Mouse (Mus musculus): ENCODE measurements at regions not wholly inside any gene's neighbourhood (a gene's known extent, or its start where the extent isn't known, plus 50 kb on each side); places are given as distances from the start of the nearest gene placed in this dataset.

DNA sequence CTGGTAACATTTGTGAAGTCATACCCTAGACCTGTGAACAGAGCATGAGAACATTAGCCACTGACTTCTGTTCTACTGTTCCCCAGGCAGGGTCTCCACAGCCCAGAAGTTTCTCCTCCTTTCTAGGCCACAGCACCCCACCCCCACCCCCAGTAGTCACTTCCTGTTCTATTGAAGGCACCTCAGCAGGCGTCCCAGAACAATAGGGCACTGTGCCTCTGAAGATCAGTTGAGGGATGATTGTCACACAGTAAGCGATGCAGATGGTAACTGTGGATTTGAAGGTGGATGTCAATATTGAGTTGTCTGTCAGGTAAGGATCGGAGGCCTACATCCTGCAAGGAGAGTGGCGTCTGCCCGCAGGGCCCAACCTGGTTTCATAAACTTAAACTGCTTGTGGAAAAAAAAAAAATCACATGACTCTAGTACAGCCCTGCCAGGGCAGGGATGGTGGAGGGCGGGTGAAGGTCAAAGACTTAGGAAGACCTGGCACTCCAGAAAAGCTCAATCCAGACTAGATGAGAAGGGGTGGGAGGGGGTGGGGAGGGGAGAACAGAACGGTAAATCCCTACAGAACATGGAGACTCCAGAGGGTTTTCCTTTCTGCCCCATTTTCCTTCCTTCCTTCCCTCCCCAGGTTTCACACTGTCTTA is 103.1 kb upstream of the Rybp start:
- DNase-seq (ENCODE audit: low spot score in 2 of 2): no peak

DNA sequence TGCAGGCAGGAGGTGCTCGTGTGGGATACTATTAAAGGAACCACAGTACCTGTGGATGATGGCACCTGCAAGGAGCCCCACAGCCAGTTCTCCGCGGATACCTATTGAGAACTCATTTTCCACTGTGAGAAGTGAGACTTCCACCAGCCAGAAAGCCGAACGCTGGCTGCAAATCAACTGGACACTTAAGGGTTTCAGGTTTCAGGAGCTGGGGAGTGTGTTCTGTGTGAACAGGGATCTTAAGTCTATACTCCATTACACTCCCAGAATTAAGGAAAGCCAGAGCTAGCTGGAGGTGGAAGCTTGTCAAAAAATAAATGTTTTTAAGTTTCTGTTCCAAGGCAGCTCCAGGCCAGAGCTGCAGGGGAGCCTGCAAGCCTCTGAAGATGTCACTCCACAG is 99.8 kb upstream of the Rybp start:
- no peak for DNase-seq (ENCODE audit: low spot score in 2 of 2)

DNA sequence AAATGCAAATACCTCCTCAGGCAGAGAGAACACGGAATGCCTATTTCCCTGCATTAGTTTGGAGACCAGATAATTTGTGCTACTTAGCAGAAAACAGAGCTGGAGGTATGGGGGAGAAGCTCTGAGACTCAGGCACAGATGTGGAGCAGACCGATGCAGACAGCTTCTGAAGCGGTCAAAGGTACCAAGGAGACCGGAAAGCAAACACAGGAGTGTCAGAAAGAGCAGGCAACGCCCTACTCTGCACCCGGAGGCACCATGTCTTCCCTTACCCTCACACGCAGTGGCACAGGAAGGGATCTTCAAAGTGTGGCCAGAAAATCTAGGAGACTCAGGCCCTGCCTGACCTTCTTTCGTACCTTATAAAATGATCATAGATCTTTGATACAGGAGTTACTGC is 98.4 kb upstream of the Rybp start:
- DNase-seq (ENCODE audit: low spot score in 2 of 2): no peak

DNA sequence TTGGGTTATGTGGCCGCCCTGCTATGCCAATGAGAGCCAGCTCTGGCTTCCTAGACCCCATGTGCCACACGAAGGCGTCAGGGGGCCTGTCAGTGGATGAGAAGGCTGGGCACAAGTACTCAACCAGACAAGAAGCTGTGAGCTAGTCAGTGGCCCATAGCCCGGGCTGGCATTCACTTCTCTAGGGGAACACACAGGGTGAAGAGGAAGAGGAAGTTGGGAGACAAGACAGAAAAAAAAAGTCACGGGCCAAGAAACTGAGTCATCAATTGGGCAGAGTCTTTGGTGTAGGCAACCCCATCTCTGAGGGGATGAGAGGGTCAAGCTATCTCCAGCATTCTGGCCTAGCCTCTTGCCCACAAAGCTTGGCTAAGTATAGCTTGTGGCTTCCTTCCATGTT is 93.8 kb upstream of the Rybp start:
- DNase-seq (ENCODE audit: low spot score in 2 of 2): no peak

DNA sequence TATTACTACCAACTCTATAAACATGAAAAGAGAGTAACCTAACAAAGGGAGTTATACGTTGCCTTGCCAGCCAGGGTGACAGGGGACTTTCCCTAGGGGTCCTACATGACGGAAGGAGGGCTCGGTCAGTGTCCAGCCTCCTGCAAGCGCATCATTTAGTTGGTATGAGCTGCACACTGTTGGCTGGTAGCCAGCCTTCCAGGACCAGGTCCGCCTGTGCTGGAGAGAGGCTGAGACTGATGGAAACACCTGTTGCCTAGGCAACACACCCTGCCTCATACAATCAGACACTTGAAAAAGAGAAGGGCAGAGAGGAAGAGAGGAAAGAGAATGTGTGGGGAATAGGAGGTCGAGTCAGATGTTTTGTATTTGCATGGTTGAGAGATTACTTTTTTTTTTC is 93.3 kb upstream of the Rybp start:
- DNase-seq (ENCODE audit: low spot score in 2 of 2): no peak

DNA sequence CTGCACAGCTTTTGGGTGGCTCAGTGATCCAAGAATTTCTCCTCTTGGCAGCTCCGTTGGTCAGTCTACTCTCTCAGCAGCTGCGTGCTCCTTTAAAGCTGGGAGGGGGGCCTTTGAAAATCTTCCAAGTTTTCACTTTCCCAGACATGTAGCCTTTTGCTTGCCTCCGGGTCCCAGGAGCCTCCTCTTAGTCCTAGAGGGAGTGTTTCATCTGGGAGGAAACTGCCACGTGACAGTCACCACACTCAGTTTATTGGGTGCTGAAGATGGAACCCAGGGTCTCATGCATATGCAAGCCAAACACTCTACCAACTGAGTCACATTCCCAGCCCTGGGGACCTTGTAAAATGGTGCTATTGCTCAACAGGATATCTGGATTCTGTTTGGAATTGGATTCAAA is 92.5 kb upstream of the Rybp start:
- no peak for DNase-seq (ENCODE audit: low spot score in 2 of 2)

DNA sequence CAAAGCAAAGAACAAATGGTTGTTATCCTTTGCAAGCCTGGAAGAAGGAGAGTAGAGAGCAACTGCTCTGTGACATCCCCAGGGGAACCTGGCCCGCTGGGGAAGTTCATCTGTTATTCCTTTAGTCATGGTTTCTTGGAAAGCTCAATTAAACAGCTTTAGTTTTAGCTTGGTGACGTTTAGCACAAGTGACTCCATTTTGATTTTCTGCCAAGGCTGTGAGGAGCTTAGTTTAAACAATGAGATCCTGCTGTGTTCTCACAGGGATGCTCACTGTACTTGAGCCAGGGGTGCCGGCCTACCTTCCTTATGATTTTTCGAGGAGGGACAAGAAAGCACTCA is 91.2 kb upstream of the Rybp start:
- no peak for DNase-seq (ENCODE audit: low spot score in 2 of 2)

DNA sequence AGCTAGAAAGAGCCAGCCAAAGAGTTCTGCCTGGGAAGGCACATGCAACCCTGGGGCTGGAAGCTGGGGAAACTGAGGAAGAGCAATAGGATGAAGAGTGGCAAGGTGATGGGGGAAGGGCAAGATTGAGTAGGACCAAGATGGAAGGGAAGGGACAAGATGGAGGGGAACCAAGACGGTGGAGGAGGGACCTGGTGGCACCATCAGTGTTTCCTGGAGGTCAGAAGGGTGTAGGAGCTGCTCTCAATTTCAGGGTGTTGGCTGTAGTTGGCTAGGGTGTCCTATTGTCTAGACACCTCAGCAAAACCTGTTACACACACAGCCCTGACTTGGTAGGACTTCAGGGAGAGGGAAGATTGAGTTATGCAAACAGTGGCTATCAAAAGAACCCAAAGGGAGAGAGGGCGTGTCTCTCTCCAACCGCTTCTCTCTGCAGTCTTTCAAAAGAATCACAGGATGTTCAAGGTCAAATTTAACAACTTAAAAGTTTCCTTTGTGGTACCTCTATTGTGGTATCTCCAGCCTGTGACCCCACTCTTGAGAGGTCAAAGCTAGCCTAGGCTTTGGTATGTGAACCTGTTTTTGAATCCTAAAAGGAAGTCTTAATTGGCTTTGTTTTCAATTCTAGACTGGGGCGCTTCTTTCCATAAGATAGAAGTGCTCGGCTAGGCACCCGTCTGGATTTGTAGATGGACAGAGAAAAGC is 90.7 kb upstream of the Rybp start:
- DNase-seq (ENCODE audit: low spot score in 2 of 2): no peak

DNA sequence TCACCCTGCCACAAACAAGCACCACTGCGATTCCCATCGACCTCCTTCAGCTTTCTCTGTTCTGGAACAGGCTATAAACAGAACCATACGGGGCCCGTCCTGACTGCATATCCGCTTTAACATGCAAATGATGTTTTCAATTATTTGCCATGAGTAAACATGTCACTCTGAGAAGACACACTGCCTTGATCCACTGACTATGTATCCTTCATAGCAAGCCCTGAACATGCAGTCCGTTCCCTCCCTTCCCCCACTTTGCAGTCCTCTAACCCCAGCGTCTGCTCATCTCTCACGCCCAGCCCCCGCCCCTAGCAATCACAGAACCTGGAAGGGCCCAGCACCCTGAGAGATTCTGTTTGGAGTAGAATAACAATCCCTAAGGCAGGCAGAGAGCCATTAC is 89.4 kb upstream of the Rybp start:
- DNase-seq (ENCODE audit: low spot score in 2 of 2): no peak

DNA sequence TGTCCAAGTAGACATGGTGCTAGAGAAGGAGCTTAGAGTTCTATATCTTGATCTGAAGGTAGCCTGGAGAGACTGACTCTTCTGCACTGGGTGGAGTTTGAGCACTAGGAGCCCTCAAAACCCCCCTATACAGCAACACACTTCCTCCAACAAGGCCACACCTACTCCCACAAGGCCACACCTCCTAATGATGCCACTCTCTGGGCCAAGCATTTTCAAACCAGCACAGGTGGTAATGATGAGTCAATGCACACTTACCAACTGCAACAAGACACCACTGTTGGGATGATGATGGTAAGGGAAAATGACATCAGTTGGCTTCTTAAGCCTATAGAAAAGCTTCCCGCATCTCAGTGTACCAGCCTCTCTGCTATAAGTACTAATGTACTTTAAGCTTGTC is 83.5 kb upstream of the Rybp start:
- no peak for DNase-seq (ENCODE audit: low spot score in 2 of 2)

DNA sequence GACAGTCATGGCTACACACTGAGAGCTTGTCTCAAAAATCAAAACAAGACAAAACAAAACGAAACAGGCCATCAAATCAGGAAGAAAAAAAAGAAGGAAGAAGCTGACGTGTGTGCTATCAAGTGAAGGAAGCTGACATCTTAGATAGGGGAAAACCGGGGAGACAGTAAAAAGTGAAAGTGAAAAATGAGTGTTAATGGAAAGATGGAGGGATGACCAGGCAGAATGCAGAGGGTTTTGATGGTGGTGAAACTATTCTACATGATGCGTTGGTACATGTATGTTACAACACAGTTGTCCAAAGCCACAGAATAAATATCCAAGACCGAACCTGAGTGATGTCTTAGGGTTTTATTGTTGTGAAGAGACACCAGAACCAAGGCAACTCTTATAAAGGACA is 83.1 kb upstream of the Rybp start:
- DNase-seq (ENCODE audit: low spot score in 2 of 2): no peak

DNA sequence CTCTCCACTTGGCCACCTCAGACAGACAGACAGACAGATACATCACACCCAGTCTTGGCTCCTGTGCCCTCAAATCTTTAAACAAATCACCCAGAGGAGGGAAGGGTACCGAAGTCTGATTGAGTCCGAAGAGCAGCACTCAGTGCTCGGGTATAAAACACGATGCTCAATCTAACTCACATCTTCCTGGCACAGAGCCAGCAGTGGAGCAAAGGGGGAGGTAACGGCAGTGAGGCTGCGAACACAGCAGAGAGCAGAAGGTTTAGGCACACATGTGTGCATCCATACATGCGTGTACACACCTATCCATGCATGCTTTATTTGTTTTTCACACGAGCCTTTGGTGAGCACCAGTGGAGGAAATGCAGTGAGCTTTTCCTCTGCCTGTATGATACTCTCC is 78.9 kb upstream of the Rybp start:
- no peak for DNase-seq (ENCODE audit: low spot score in 2 of 2)

DNA sequence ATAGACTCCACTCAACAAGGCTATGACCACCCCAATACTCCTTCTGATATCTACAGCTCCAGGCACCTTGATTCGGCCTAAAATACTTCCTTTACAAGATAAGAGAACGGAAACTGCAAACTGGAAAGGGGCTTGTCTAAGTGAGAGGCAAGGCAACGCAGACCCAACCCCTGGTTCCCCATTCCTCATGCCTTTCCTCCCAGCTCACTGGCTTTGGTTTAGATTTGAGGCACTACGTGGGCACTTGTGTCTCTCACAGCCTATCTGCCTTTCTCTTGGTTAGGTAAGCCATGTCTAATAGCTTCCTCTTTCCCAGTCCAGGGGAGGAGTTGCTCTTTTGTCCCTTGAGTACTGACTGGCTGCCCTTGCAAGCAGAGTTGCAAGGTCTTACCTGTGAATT is 78.5 kb upstream of the Rybp start:
- DNase-seq (ENCODE audit: low spot score in 2 of 2): no peak

DNA sequence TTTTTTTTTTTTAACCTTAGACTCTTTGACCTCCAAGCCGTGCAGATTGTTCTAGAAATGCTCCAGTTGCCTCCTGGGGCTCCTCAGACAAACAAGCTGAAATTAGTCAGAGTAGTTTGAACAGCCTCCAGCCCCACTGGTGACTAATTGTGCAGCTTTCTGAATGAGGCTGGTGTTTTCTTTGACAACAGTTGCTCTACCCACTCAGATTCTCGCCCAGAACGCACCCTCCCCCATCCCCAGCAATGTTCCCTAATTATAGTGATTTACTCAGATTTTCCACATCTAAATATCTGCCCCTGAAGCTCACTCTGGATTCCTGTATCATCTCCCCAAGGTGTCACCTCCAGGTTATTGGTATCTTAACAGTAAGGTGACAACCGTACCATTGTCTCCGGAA is 76.4 kb upstream of the Rybp start:
- DNase-seq (ENCODE audit: low spot score in 2 of 2): peak; percentile 24 to 48

DNA sequence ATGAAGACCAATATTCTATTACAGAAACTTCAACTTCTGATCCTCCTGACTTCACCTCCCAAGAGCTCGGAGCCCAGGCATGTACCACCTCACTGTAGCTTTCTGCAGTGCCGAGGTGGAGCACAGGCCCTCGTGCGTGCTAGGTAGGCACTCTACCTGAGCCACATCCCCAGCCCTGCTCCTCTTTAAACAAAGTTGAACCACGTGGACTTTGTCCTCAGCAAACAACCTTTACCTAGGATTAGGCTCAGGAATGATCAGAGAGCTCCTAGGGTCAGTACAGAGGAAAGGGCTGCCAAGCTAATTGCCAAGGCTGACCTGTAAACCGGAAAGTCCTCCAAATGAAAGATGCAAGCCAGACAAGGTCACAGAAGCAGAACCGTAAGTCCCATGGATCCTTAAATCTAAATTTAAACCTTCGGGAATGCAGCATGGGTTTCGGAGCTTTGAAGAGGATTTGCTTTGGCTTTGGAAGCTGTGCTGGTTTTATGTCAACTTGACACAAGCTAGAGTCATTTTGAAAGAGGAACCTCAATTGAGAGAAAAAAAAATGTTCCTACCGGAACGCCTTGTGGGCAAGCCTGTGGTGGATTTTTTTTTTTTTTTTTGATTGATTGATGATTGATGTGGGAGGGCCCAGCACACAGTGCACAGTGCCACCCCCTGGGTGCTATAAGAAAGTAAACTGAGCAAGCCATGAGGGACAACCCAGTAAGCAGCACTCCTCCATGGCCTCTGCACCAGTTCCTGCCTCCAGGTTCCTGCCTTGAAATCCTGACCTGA is 69.5 kb upstream of the Rybp start:
- DNase-seq (ENCODE audit: low spot score in 2 of 2): no peak

DNA sequence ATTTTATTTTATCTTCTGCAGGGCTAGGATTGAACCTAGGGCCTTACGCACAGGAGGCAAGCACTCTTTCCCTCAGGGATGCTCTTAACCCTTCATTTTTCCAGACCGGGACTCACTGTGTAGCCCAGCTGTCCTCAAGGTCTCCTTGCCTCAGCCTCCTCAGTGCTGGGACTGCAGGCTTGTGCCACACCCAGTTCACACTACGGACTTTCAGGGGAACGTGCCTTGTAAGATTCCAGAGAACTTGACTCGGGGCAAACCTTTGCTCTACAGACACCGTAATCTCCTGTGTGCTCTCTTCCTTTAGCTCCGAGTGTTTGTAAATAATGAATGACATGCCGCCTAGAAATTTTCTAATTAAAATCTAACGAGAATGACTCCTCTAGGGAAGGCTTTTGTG is 68.6 kb upstream of the Rybp start:
- no peak for DNase-seq (ENCODE audit: low spot score in 2 of 2)

DNA sequence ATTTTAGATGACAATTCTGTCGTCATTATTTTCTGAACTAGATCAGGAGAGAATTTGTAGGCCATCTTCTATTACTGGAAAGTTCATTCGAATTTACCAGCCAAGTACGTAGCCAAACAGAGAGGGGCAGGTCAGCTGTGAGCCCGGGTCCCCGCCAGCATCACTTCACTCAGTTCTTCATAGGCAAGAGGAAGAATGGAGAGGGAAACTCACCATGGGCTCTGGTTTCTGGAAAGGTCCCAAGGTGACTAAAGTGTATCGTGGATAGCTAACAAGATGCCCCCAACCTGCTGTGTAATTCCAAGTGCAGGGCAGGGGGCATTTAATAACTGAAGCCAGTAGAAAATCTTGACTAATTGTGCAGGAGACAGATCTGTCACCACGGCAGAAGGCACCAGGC is 60.2 kb upstream of the Rybp start:
- no peak for DNase-seq (ENCODE audit: low spot score in 2 of 2)

DNA sequence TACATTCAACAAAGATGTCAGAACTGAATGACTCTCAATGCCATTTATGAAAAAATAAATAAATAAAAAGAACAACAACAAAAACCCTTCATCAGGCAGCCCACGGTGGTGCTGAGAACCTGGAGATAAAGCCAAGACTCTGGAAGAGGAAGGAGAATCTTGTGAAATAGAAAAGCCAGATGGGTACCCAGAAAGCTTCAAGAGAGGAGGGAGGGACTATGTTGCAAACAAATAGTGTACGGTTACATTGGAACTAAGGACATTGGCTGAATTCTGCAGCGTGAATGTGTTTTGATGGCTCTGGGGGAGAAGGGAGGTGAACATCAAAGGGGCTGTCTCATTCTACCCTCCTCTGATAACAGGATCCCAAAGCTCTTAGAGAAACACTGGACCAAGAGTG is 57.8 kb upstream of the Rybp start:
- no peak for DNase-seq (ENCODE audit: low spot score in 2 of 2)

DNA sequence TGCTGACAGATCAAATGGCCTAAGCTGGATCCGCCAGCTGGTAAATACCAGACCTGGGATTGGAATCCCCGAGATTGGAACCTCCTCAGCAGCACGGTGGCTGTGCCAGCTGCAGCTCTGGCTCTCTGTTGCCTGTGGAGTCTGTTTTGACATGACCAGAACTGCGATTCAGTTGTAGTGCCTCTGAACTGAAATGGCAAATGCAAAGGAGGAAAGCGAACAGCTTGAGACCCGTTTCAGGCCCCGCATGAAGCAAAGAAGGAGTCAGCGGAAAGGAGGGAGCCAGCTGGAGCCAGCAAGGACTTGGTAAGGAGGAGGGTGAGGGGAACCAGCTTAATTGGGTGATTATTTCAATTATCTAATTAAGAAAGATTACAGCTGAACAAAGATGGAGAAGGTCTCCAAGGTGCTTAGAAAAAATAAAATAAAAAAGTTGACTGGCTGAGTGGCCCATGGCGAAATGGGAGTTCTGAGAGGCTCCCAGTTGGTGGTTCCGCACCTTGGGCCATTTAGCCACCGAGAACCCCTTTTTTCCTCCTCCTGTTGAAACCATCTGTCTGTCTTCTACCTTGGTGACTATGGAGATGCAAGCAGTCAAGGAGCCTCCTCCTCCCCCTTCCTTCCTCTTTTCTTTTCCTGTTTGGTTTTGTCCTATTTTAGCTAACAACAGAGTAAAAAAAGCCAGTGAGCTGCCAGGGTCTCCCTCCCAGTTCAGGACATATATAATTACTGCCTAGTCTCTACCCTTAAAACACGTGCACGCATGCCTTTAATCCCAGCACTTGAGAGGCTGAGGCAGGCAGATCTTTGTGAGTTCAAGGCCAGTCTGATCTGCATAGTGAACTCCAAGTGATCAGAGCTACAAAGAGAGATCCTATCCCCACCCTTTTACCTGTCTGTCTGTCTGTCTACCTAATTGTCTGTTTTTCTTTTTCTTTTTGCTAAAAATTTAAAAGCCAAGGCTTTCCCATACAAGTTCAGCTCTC is 54.3 kb upstream of the Rybp start:
- no peak for DNase-seq (ENCODE audit: low spot score in 2 of 2)

DNA sequence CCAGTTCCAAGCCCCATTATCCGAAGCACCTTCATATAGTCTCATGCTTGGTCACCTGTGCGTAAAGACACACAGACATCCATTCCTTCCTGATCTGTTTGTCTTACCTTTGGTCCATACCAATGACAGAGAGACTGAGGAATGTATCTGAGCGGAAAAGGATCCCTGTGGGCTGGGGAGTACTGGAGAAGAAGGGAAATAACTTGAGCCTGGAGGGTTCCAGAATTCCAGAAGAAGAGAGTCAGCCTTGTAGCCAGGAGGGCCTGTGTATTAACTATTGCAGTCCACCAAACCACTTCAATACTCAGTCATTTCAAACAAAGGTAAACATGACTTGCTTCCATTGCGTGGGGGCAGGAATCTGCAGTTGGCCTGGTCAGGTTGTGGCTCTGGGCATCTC is 51.0 kb upstream of the Rybp start:
- no peak for DNase-seq (ENCODE audit: low spot score in 2 of 2)
